Mouse (Mus musculus): ENCODE results near the gene Fads2.

DNA sequence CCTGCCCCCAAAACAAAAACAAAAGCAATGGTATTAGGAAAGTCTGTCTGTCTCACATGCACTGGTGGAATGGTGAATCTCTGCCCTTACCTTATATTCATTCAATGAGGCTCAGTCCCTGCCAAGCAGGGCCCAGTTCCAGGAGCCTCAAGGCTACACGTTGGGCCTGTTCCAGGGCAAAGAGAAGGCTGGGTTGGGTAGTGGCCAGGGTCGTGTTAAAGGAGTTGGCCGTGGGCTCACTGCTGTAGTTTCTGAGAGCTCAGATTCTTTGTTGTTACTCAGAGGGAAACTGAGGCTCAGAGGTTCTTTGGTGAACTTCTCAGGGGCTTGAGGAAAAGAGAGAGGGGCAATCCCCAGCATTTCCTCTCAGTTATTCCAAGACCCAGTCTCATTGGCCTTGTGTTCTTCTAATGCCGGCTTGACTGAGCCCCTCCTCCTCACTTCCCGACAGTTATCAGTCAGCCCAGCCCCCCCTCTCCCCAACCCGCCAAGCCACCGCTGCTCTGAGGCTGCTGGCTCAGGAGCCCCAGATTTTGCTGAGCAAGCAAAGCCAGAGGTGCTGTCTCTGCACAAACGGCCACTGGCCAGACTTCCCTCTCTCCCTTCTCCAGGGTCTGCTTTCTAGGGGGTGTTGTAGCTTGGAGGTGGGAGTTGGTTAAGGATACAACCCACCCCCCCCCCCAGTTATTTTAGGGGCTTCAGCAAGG, 76.2 kb downstream of the Fads2 start:
- TF ChIP-seq POLR2A (IDR thresholded peaks at IDR 0.05; ENCODE audit: extremely low read depth, insufficient read depth, low read length) (no peak), CTCF (IDR thresholded peaks at IDR 0.05; ENCODE audit: low read depth, low read length) (no peak)
